Mouse (Mus musculus) central nervous system, embryonic 18 days (tissue): ENCODE data around the gene Sesn1. TPM values are rescaled to one million over a fixed set of nuclear protein-coding genes. Genes with fewer than 3 reads are reported as not detected.

Experiments used
- polyA plus RNA-seq: library from polyadenylated mRNA; depleted of rRNA; stranded (reverse); fragments of >200 nt; gene quantifications from 2 replicates; pipeline ENCODE4 v1.2.3, GENCODE M21; 2012; rRNA removed

Sesn1 gene
- polyA plus RNA-seq = 36.1 and 36.5 TPM in 2 replicates

DNA sequence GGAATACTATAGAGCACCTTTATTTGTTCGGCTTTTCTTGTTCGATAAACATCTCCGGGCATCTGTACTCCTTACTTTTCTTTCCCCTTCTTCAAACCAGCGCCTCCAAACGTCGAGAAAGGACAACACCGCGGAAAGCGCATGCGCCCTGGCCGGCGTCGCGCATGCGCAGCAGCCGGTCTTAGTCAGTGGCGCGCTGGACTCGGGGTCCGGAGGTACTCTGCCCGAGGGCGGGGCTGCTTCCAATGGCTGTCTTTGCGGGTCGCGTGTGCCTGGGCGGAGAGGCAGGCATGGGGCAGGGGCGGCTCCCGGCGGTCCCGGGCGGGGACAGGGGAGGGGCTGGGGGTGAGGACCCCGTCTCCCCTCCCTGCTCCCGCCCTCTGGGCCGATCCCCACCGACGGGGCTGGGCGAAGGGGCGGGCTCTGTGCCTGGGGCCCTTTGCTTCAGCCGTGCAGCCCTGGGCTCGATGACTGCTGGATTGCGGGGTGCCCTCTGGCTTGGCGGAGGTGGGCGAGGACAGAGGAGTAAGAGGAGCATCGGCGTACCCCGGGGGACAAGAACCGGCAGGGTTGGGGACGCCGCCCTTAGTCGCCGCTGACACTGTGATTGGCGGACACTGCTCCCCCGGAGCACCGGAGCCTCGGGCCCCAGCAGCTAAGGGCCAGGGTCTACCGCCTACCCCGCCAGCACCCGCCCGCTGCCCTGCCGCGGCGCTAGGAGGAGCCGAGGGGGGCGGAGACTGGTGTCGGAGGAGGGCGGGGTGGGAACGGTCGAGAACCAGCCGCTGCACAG is at the start of gene Sesn1, which contains the start of gene Cep57l1:
TSS of gene Sesn1 (plus strand) at position 165 of the 793 bp plus-strand sequence.
TSS of gene Cep57l1 (minus strand) at position 101 of the 793 bp plus-strand sequence.

Other genes with a start within 250 kb of the Sesn1 start
- 1.3 and 1.8 TPM in 2 replicates for gene Ccdc162, start 93.3 kb upstream of the Sesn1 start, polyA plus RNA-seq
- 8.8 and 10.2 TPM in 2 replicates for gene Cep57l1, start 64 bp upstream of the Sesn1 start, polyA plus RNA-seq
- gene Armc2, start 208.5 kb downstream of the Sesn1 start, polyA plus RNA-seq = 11.4 and 14.6 TPM in 2 replicates